Mouse (Mus musculus) ES-E14 (cell line): ENCODE results near the gene Gm8439. TPM values are rescaled to one million over a fixed set of nuclear protein-coding genes. Genes with fewer than 3 reads are reported as not detected.
A peak's percentile ranks its signal among the peaks of the same experiment; 100 is the strongest.
"Not testable (repeated sequence)": the region's sequence is repeated elsewhere in the genome, so short reads cannot be mapped to it uniquely, and the experiment has no call there.

Experiments
- DNase-seq: peaks from one replicate; pipeline ENCODE4 v3.0.0-alpha.2; 2013; ENCODE audit warnings: low read depth, low spot score
- H3K27ac ChIP-seq: 2 replicates; pipeline ENCODE4 v1.5.1; 2012; ENCODE audit warnings: low read depth, mild to moderate bottlenecking, low read length, moderate library complexity, mixed read lengths; ENCODE audit not compliant: poor library complexity, insufficient read depth, severe bottlenecking
- H3K36me3 ChIP-seq: 2 replicates; pipeline ENCODE4 v1.6.1; 2012; ENCODE audit warnings: mild to moderate bottlenecking, low read length, moderate library complexity, mixed read lengths; ENCODE audit not compliant: control insufficient read depth, poor library complexity, insufficient read depth, severe bottlenecking
- H3K4me1 ChIP-seq, 2 experiments: fragments of 150-350 bp in 1 of 2; sonication (generic) in 1 of 2; 2 replicates each; pipeline ENCODE4 v1.6.1; 2012; ENCODE audit warnings: low read length in 2 of 2, mild to moderate bottlenecking in 1 of 2, mixed read lengths in 1 of 2; ENCODE audit not compliant: control insufficient read depth in 2 of 2, insufficient read depth in 2 of 2, poor library complexity in 1 of 2
- H3K4me3 ChIP-seq, 2 experiments: fragments of 150-350 bp in 1 of 2; sonication (generic) in 1 of 2; 2 replicates each; pipeline ENCODE4 v1.5.1; 2012; ENCODE audit warnings: low read length in 2 of 2, low read depth in 1 of 2, mild to moderate bottlenecking in 1 of 2, mixed read lengths in 1 of 2; ENCODE audit not compliant: insufficient read depth in 1 of 2, poor library complexity in 1 of 2, severe bottlenecking in 1 of 2
- H3K9ac ChIP-seq: 2 replicates; pipeline ENCODE4 v1.6.1; 2012; ENCODE audit warnings: low read depth, mild to moderate bottlenecking, low read length, mixed read lengths; ENCODE audit not compliant: poor library complexity, insufficient read depth, severe bottlenecking
- H3K9me3 ChIP-seq: fragments of 150-350 bp; sonication (generic); 2 replicates; pipeline ENCODE4 v1.6.1; 2012; ENCODE audit warnings: low read depth, mild to moderate bottlenecking, low read length; ENCODE audit not compliant: control insufficient read depth, insufficient read depth
- CHD2 ChIP-seq: IDR thresholded peaks from 2 replicates; pipeline ENCODE4 v1.6.1; 2014; ENCODE audit warnings: mild to moderate bottlenecking, low read depth, low read length, inconsistent platforms
- HCFC1 ChIP-seq: IDR thresholded peaks from 2 replicates; pipeline ENCODE4 v1.6.1; 2012; ENCODE audit warnings: low read length, inconsistent platforms, borderline replicate concordance; ENCODE audit not compliant: insufficient read depth
- MAFK ChIP-seq: IDR thresholded peaks from 2 replicates; pipeline ENCODE4 v1.6.1; 2014; ENCODE audit warnings: mild to moderate bottlenecking, low read depth, low read length, inconsistent platforms; ENCODE audit not compliant: insufficient read depth
- ZC3H11A ChIP-seq: IDR thresholded peaks from 2 replicates; pipeline ENCODE4 v1.6.1; 2012; ENCODE audit warnings: low read depth, mild to moderate bottlenecking, inconsistent platforms, low read length, borderline replicate concordance
- ZNF384 ChIP-seq: IDR thresholded peaks from 2 replicates; pipeline ENCODE4 v1.6.1; 2012; ENCODE audit warnings: low read depth, low read length, inconsistent platforms
- in situ Hi-C, 2 experiments: fragments of 600-800 bp; cut with MboI; formaldehyde crosslinking; loops; one replicate each; pipeline ENCODE4 v1.15.1; 2025; ENCODE audit warnings: low sequenced_read_pairs in 2 of 2, inconsistent platforms in 1 of 2; ENCODE audit not compliant: unreplicated experiment in 2 of 2
- total RNA-seq: library from RNA; depleted of rRNA; stranded (reverse); fragments of 300-350 nt; gene quantifications from 2 replicates; pipeline ENCODE4 v1.2.3, GENCODE M21; 2012

Gene Gm8439
- total RNA-seq, 1 experiment = not detected

DNA sequence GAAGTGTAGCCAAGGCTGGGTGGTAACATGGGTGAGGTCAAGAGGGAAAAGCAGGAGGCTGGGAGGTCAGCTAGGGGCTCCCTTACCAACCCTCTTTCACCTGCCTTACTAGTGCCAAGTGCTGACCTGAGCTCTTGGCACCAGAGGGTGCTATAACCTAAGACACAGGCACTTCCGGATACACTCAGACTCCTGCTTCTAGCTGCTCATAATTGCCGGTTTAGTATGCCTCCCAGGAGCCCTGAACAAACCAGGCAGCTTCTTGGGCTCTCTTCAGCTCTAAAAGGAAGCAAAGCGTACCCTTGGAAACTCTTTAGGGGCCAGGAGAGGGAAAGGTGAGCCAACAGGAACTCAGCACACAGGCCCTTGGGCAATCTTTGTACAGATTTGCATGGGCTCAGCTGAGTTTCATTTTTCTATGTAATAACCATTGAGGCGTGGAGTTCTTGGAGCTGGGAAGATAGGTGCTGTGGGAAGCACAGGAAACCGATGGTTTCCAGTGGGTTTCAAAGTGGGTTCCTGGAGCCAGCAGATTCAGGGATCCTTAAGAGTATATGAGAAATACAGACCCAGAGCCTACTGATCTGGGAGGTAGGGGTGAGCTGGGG is 1.4 kb downstream of the Gm8439 start:
- H3K4me3 ChIP-seq = no peak overlapping the region
- no peak overlapping the region for H3K9ac ChIP-seq
- no peak overlapping the region for H3K27ac ChIP-seq
- H3K36me3 ChIP-seq = no peaks in the 10 kb centered on the region
- in situ Hi-C loops = loop anchor here in 1 of 2 experiments (10.0 kb wide), 1 partner anchor 315 kb away; no protein-coding TSS in a partner anchor
- 0 out of 2 replicates have a peak, but pooled peaks cover 2% of the 10 kb centered on the region for H3K9me3 ChIP-seq
- no peaks in the 10 kb centered on the region for H3K4me1 ChIP-seq
- DNase-seq = peak; percentile 47
- TF ChIP-seq ZC3H11A (peak; percentile 95), HCFC1 (no peak), CHD2 (no peak), MAFK (no peak)

DNA sequence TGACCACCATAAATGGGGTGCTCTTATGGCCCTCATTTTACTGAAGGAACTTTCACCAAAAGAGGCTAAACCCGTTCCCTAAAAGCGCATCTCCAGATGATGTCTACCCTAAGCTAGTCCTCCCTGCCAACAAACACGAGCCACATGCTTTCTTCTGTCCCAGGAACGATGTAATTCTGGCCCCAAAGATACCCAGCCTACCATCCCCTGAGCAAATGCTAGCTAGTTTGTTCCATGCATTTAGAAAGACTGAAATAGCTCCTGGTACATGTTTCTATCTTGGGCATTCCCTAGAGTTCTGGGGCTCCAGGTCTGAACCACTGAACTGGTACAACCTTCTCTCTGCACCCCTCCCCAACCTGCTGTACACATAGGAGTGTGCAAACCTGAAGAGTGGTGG is 2.4 kb downstream of the Gm8439 start:
- H3K4me1 ChIP-seq = no peaks in the 10 kb centered on the region
- no peaks in the 10 kb centered on the region for H3K9me3 ChIP-seq
- no peaks in the 10 kb centered on the region for H3K36me3 ChIP-seq
- H3K4me3 ChIP-seq = no peak overlapping the region
- TF ChIP-seq CHD2 (no peak), ZC3H11A (no peak)
- no peak for DNase-seq
- no peak overlapping the region for H3K9ac ChIP-seq
- in situ Hi-C loops = loop anchor here in 1 of 2 experiments (10.0 kb wide), 1 partner anchor 314 kb away; no protein-coding TSS in a partner anchor
- no peak overlapping the region for H3K27ac ChIP-seq

DNA sequence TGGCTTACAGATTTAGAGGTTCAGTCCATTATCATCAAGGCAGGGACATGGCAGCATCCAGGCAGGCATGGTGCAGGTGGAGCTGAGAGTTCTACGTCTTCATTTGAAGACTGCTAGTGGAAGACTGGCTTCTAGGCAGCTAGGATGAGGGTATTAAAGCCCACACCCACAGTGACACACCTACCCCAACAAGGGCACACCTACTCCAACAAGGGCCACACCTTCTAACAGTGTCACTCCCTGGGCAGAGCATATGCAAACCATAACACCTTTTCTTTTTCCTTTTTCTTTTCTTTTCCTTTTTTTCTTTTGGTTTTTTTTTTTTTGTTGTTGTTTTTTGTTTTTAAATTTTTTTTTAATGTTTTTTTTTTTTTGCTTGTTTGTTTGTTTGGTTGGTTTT is 7.7 kb downstream of the Gm8439 start:
- H3K36me3 ChIP-seq, H3K27ac ChIP-seq, DNase-seq, H3K9me3 ChIP-seq, H3K9ac ChIP-seq, H3K4me1 ChIP-seq, H3K4me3 ChIP-seq: not testable (repeated sequence)
- in situ Hi-C loops = loop anchor here in 1 of 2 experiments (10.0 kb wide), 1 partner anchor 309 kb away; no protein-coding TSS in a partner anchor

DNA sequence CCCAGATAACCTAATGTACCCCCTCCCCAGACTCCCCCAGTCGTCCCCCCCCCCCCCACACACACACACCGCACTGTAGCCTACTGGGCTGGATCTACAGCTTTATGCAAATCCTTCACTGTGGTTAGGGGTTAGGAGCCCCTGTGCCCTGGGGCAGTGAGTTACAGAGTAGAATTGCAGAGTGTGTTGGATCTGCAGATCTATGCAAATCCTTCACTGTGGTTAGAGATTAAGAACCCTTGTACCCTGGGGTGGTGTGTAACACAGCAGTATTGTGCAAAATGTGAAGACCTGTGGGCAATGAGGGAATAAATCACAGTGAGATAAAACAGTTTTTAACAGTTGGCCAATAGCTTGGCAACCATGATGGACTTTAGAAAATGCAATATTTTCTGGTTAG is 10.4 kb downstream of the Gm8439 start:
- H3K9me3 ChIP-seq = no peaks in the 10 kb centered on the region
- TF ChIP-seq MAFK = no peak
- TF ChIP-seq ZNF384 = no peak
- TF ChIP-seq CHD2 = no peak
- TF ChIP-seq HCFC1 = no peak
- no peak for TF ChIP-seq ZC3H11A
- no peaks in the 10 kb centered on the region for H3K36me3 ChIP-seq
- H3K9ac ChIP-seq = no peak overlapping the region
- H3K4me1 ChIP-seq = no peaks in the 10 kb centered on the region
- in situ Hi-C loops = loop anchor here in 1 of 2 experiments (10.0 kb wide), 1 partner anchor 306 kb away; no protein-coding TSS in a partner anchor
- no peak overlapping the region for H3K4me3 ChIP-seq
- DNase-seq = no peak
- H3K27ac ChIP-seq = no peak overlapping the region

DNA sequence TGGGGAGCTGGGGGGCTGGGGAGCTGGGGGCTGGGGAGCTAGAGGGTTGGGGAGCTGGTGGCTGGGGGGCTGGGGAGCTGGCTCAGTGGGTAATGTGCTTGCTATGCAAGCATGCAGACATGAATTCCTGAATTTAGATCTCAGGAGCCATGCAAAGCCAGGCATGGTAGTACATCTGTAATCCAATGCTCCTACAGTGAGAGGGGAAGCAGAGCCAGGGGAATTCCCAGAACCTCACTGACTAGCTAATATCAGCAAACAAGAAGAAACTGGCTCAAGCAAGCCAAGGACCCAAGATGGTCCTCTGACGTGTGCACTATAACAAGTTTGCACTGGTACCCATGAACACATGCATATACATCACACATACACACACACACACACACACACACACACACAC is 13.2 kb downstream of the Gm8439 start:
- in situ Hi-C loops = no loop called here
- H3K9me3 ChIP-seq = no peaks in the 10 kb centered on the region
- H3K36me3 ChIP-seq = no peaks in the 10 kb centered on the region
- no peaks in the 10 kb centered on the region for H3K4me1 ChIP-seq
- no peak overlapping the region for H3K4me3 ChIP-seq
- H3K27ac ChIP-seq = no peak overlapping the region
- no peak overlapping the region for H3K9ac ChIP-seq
- TF ChIP-seq HCFC1 (no peak), CHD2 (no peak), MAFK (no peak), ZC3H11A (no peak), ZNF384 (no peak)
- no peak for DNase-seq
